Mouse (Mus musculus) kidney, embryonic 14.5 days (tissue): Measurements from ENCODE around the gene Krtap4-16. TPM values are rescaled to one million over a fixed set of nuclear protein-coding genes. Genes with fewer than 3 reads are reported as not detected.
"Not testable (repeated sequence)": the region's sequence is repeated elsewhere in the genome, so short reads cannot be mapped to it uniquely, and the experiment has no call there.

Experiments
- ATAC-seq: fragments of 200-750 bp; cut with Nextera tagmentation; 2 replicates; pipeline ENCODE4 v1.8.0; 2017; ENCODE audit warnings: moderate number of reproducible peaks, mild to moderate bottlenecking, moderate TSS enrichment, moderate library complexity; ENCODE audit not compliant: low FRiP score, low TSS enrichment
- H3K27ac ChIP-seq: fragments of 300-500 bp; sonication (generic); 2 replicates; pipeline ENCODE4 v1.5.1; 2014; ENCODE audit warnings: low read depth, mild to moderate bottlenecking, low read length, moderate library complexity, mixed read lengths
- H3K27me3 ChIP-seq: fragments of 300-500 bp; sonication (generic); 2 replicates; pipeline ENCODE4 v1.6.1; 2014; ENCODE audit warnings: mild to moderate bottlenecking, low read length; ENCODE audit not compliant: control insufficient read depth, insufficient read depth
- H3K36me3 ChIP-seq: fragments of 300-500 bp; sonication (generic); 2 replicates; pipeline ENCODE4 v1.6.1; 2014; ENCODE audit warnings: low read length, mixed read lengths; ENCODE audit not compliant: control insufficient read depth, insufficient read depth
- H3K4me1 ChIP-seq: fragments of 300-500 bp; sonication (generic); 2 replicates; pipeline ENCODE4 v1.6.1; 2014; ENCODE audit warnings: low read length, mixed read lengths; ENCODE audit not compliant: control insufficient read depth, insufficient read depth
- H3K4me2 ChIP-seq: fragments of 300-500 bp; sonication (generic); replicated peaks from 2 replicates; pipeline ENCODE4 v1.6.1; 2014; ENCODE audit warnings: low read depth, mild to moderate bottlenecking, low read length
- H3K4me3 ChIP-seq: fragments of 300-500 bp; sonication (generic); 2 replicates; pipeline ENCODE4 v1.5.1; 2014; ENCODE audit warnings: mild to moderate bottlenecking, low read length
- H3K9ac ChIP-seq: fragments of 300-500 bp; sonication (generic); 2 replicates; pipeline ENCODE4 v1.6.1; 2014; ENCODE audit warnings: low read depth, mild to moderate bottlenecking, low read length, moderate library complexity
- H3K9me3 ChIP-seq: fragments of 300-500 bp; sonication (generic); 2 replicates; pipeline ENCODE4 v1.6.1; 2016; ENCODE audit warnings: low read length; ENCODE audit not compliant: control insufficient read depth
- WGBS: fragments of 180-500 bp; shearing (Covaris S2); extraction: QIAGEN DNeasy Blood & Tissue Kit; methylation state at CpG from one replicate; pipeline ENCODE4 v1.1.7; 2014; 5-methylcytosine and 5-hydroxymethylcytosine counted together
- polyA plus RNA-seq: library from polyadenylated mRNA; unstranded; fragments of >200 nt; fragmentation: Nextera tagmentation; extraction: Ambion mirVana; gene quantifications from 2 replicates; pipeline ENCODE4 v1.2.1, GENCODE M21; 2014

Gene Krtap4-16
- polyA plus RNA-seq, 1 experiment from 2014 or later = not detected

DNA sequence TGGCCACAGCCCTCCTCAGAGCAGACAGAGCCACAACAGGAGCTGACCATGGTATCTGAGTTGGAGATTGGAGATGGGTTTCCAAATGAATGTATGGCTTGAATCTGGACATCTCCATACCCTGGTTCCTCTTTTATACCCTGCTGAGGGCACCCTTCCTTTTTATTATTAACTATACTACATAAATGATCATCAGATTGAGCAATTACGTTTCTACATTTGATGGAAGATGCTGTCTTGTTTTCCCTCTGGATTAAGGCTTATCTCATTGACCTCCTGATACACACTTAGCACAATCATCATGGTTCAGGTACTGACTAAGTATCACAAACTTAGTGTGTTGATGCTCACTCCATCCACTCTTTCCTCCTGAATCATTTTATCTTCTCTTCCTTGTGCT lies 13.4 kb downstream of the Krtap4-16 start, which contains the start of gene 2300003K06Rik:
Gene 2300003K06Rik, minus strand, starts transcription at position 101 of the 400 bp plus-strand sequence.
- Histone ChIP-seq H3K9ac (no peak within 1 kb of the TSS), H3K4me2 (no peak within 1 kb of the TSS), H3K36me3 (no peaks in the 10 kb centered on the region), H3K9me3 (no peaks in the 10 kb centered on the region), H3K27me3 (no peaks in the 10 kb centered on the region), H3K4me1 (no peaks in the 10 kb centered on the region), H3K27ac (no peak within 1 kb of the TSS), H3K4me3 (no peak within 1 kb of the TSS)
- no peak for ATAC-seq
- WGBS = 83% methylated on average over 1 of the region's 1 CpGs

DNA sequence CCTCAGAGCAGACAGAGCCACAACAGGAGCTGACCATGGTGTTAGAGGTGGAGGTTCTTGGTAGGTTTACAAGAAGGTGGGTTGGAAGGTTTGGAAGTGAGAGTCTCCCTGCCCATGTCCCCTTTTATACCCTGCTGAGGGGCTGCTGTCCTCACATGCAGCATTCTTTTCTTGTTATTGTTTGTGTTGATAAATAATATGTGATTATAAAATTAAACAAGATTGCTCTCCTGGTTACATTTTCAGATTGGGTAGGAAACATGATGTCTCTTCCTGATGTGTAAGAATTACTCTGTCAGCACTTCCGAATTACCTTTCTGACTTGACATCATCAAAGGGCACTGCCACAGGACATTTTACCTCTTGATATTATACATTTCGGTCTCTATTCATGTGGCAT lies 35.8 kb downstream of the Krtap4-16 start, which contains the start of gene Gm11564:
Gene Gm11564, minus strand, starts transcription at position 101 of the 400 bp plus-strand sequence.
- H3K4me1 ChIP-seq, H3K27ac ChIP-seq, ATAC-seq, H3K27me3 ChIP-seq, H3K9me3 ChIP-seq, H3K4me2 ChIP-seq, H3K4me3 ChIP-seq, H3K36me3 ChIP-seq, H3K9ac ChIP-seq: not testable (repeated sequence)
- 88% methylated on average over 2 of the region's 2 CpGs for whole genome bisulfite sequencing

DNA sequence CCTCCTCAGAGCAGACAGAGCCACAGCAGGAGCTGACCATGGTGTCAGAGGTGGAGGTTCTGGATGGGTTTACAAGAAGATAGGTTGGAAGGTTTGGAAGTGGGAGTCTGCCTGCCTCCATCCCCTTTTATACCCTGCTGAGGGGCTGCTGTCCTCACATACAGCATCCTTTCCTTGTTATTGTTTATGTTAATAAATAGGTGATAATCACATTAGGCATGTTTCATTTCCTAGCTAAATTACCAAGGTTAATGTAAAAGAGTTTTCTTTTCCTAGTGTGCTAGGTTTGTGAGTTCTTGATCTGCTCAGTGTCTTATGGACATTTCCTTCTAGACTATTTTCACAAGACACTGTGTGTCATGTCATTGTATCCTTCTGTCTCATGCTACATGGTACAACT lies 41.6 kb downstream of the Krtap4-16 start, which contains the start of gene Krtap4-13:
Gene Krtap4-13, minus strand, starts transcription at position 101 of the 400 bp plus-strand sequence.
- H3K36me3 ChIP-seq, H3K9me3 ChIP-seq, H3K4me1 ChIP-seq, ATAC-seq, H3K4me3 ChIP-seq, H3K27ac ChIP-seq, H3K27me3 ChIP-seq, H3K9ac ChIP-seq, H3K4me2 ChIP-seq: not testable (repeated sequence)

DNA sequence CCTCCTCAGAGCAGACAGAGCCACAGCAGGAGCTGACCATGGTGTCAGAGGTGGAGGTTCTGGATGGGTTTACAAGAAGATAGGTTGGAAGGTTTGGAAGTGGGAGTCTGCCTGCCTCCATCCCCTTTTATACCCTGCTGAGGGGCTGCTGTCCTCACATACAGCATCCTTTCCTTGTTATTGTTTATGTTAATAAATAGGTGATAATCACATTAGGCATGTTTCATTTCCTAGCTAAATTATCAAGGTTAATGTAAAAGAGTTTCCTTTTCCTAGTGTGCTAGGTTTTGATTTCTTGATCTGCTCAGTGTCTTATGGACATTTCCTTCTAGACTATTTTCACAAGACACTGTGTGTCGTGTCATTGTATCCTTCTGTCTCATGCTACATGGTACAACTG lies 47.1 kb downstream of the Krtap4-16 start, which contains the start of gene Gm11554:
Gene Gm11554, minus strand, starts transcription at position 101 of the 400 bp plus-strand sequence.
- H3K27me3 ChIP-seq, H3K4me3 ChIP-seq, H3K4me1 ChIP-seq, H3K9me3 ChIP-seq, H3K36me3 ChIP-seq, ATAC-seq, H3K4me2 ChIP-seq, H3K27ac ChIP-seq, H3K9ac ChIP-seq: not testable (repeated sequence)
- WGBS = no CpG with 5 or more reads among the region's 1 CpGs

Other genes starting within 250 kb of the Krtap4-16 start
- gene Gm11938, start 248.3 kb downstream of the Krtap4-16 start, polyA plus RNA-seq = not detected in 2 replicates
- gene Gm11937, start 241.4 kb downstream of the Krtap4-16 start, polyA plus RNA-seq = not detected in 2 replicates
- gene Krtap2-4, start 236.8 kb downstream of the Krtap4-16 start, polyA plus RNA-seq = not detected in 2 replicates
- gene Gm11562, start 231.2 kb downstream of the Krtap4-16 start, polyA plus RNA-seq = not detected in 2 replicates
- not detected in 2 replicates for gene Krtap4-1, start 223.4 kb downstream of the Krtap4-16 start, polyA plus RNA-seq
- gene Krtap4-2, start 216.5 kb downstream of the Krtap4-16 start, polyA plus RNA-seq = not detected in 2 replicates
- not detected in 2 replicates for gene Krtap4-7, start 207.5 kb downstream of the Krtap4-16 start, polyA plus RNA-seq
- gene Gm11555, start 201.4 kb downstream of the Krtap4-16 start, polyA plus RNA-seq = not detected in 2 replicates
- gene Gm11563, start 192.6 kb downstream of the Krtap4-16 start, polyA plus RNA-seq = not detected in 2 replicates
- gene Krtap4-6, start 185.6 kb downstream of the Krtap4-16 start, polyA plus RNA-seq = not detected in 2 replicates
- not detected in 2 replicates for gene Gm14190, start 160.9 kb downstream of the Krtap4-16 start, polyA plus RNA-seq
- gene Gm14180, start 117.3 kb downstream of the Krtap4-16 start, polyA plus RNA-seq = not detected in 2 replicates
- not detected in 2 replicates for gene Gm11595, start 78.7 kb downstream of the Krtap4-16 start, polyA plus RNA-seq
- gene Krtap4-8, start 70.9 kb downstream of the Krtap4-16 start, polyA plus RNA-seq = not detected in 2 replicates
- gene Krtap4-9, start 66.4 kb downstream of the Krtap4-16 start, polyA plus RNA-seq = not detected in 2 replicates
- not detected in 2 replicates for gene Gm11596, start 58.1 kb downstream of the Krtap4-16 start, polyA plus RNA-seq
- gene Gm11569, start 52.7 kb downstream of the Krtap4-16 start, polyA plus RNA-seq = not detected in 2 replicates
- not detected in 2 replicates for gene Gm11554, start 47.2 kb downstream of the Krtap4-16 start, polyA plus RNA-seq
- not detected in 2 replicates for gene Krtap4-13, start 41.7 kb downstream of the Krtap4-16 start, polyA plus RNA-seq
- gene Gm11564, start 35.9 kb downstream of the Krtap4-16 start, polyA plus RNA-seq = not detected in 2 replicates
- gene 2300003K06Rik, start 13.5 kb downstream of the Krtap4-16 start, polyA plus RNA-seq = not detected in 2 replicates
- not detected in 2 replicates for gene Gm11568, start 6.3 kb upstream of the Krtap4-16 start, polyA plus RNA-seq
- gene Gm11559, start 12.9 kb upstream of the Krtap4-16 start, polyA plus RNA-seq = not detected in 2 replicates
- gene Krtap9-1, start 21.8 kb upstream of the Krtap4-16 start, polyA plus RNA-seq = not detected in 2 replicates
- gene Gm11567, start 27.6 kb upstream of the Krtap4-16 start, polyA plus RNA-seq = not detected in 2 replicates
- gene Krtap31-1, start 56.3 kb upstream of the Krtap4-16 start, polyA plus RNA-seq = not detected in 2 replicates
- not detected in 2 replicates for gene Gm11565, start 63.1 kb upstream of the Krtap4-16 start, polyA plus RNA-seq
- gene Krtap31-2, start 84.7 kb upstream of the Krtap4-16 start, polyA plus RNA-seq = not detected in 2 replicates
- not detected in 2 replicates for gene Krtap9-5, start 96.9 kb upstream of the Krtap4-16 start, polyA plus RNA-seq
- gene Krtap29-1, start 127.4 kb upstream of the Krtap4-16 start, polyA plus RNA-seq = not detected in 2 replicates
- gene Krtap16-1, start 135.0 kb upstream of the Krtap4-16 start, polyA plus RNA-seq = not detected in 2 replicates
- gene Krtap17-1, start 142.4 kb upstream of the Krtap4-16 start, polyA plus RNA-seq = not detected in 2 replicates
- gene Krt33a, start 164.6 kb upstream of the Krtap4-16 start, polyA plus RNA-seq = not detected in 2 replicates
- gene Krt33b, start 178.3 kb upstream of the Krtap4-16 start, polyA plus RNA-seq = not detected in 2 replicates
- 0.11 TPM in 1 of 2 replicates, not detected in the other for gene Krt34, start 189.9 kb upstream of the Krtap4-16 start, polyA plus RNA-seq
- gene Krt31, start 198.9 kb upstream of the Krtap4-16 start, polyA plus RNA-seq = not detected in 2 replicates
- not detected in 2 replicates for gene Krt32, start 236.6 kb upstream of the Krtap4-16 start, polyA plus RNA-seq
- gene Krt35, start 244.6 kb upstream of the Krtap4-16 start, polyA plus RNA-seq = not detected in 2 replicates